Mouse (Mus musculus) activated CD4-positive, CD25-positive, alpha-beta regulatory T cell, adult 9 weeks (primary cell): ENCODE data around the gene Cep350. TPM values are rescaled to one million over a fixed set of nuclear protein-coding genes. Genes with fewer than 3 reads are reported as not detected.

Source experiments
- polyA plus RNA-seq: library from polyadenylated mRNA; unstranded; fragments of 100-300 nt; shearing (Covaris generic); gene quantifications from one replicate; pipeline ENCODE4 v1.2.1, GENCODE M21; 2017

Gene Cep350
- 16.2 TPM for polyA plus RNA-seq

GRCm38 (mm10) chr1:155973068-155973718 is at the start of gene Cep350:
Gene Cep350 (minus strand): TSS chr1:155973255.

DNA sequence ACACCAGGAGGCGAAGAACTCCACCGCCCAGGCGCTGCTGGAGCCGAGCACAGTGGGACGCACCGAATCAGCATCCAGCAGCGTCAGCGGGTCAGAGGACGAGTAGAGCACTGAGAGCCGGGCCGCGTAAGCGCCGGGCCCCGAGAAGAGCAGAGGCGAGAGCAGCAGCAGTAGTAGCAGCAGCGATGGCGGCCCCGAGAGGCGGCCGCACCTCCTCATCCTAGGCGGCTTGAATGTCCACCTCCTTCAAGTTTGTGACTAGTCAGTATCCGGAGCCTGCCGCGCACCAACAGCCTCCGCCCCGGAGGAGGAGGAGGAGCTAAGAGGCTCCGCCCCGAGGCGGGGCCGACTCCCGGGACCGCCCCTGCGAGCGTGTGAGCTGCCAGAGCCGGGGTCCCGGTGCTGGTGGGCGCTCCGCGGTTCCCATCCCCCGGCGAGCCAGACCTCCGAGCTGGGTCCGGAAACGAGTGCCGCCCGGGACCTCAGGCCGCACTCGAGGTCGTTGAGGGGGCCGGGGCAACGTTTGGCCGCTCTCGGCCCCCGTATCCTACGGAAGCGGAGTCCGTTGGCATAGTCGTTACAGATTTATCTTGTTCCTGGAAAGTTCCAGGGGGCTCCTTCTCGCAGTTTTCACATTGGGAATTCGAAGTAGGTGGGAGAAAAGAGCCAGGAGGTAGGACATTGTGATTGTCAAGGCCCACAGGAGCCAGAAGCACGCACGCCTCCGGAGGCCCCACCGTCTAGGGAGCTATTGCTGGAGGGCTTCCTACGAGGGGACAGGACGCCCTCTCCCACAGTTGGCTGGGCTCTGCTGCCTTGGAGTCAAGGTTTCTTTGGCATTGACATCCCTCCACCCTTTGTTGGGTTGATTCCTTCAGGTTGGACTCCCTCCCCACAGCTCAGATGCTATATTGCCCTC is 160.2 kb downstream of the Cep350 start, which contains the start of gene Qsox1:
Qsox1 (minus strand) TSS at position 309 of the 919 bp plus-strand sequence.

Other genes with a start within 250 kb of the Cep350 start
- not detected for gene Lhx4, start 221.6 kb downstream of the Cep350 start, polyA plus RNA-seq
- gene Qsox1, start 160.4 kb downstream of the Cep350 start, polyA plus RNA-seq, result 56.1 TPM
- 60.4 TPM for gene Tor1aip2, start 62.1 kb upstream of the Cep350 start, polyA plus RNA-seq
- 88.2 TPM for gene Tor1aip1, start 63.2 kb upstream of the Cep350 start, polyA plus RNA-seq
- not detected for gene Fam163a, start 231.8 kb upstream of the Cep350 start, polyA plus RNA-seq